Mouse (Mus musculus): ENCODE data around the gene Il10ra.

Il10ra gene

GRCm38 (mm10) chr9:45267099-45267498 is 1.9 kb downstream of the Il10ra start:
- in situ Hi-C loops (cut with MboI; ENCODE audit: unreplicated experiment in 2 of 2): loop anchor here (5.0 kb wide), 2 partner anchors 35 to 45 kb away; no protein-coding TSS in a partner anchor

- in situ Hi-C loops (cut with MboI; ENCODE audit: unreplicated experiment in 2 of 2): no loop called here
Observed at GRCm38 (mm10) chr9:45261872-45262271, 7.1 kb downstream of the Il10ra start.

GRCm38 (mm10) chr9:45261466-45261865 is 7.5 kb downstream of the Il10ra start:
- in situ Hi-C loops (cut with MboI; ENCODE audit: unreplicated experiment in 2 of 2): no loop called here

- in situ Hi-C loops (cut with MboI; ENCODE audit: unreplicated experiment in 2 of 2): no loop called here
Observed at GRCm38 (mm10) chr9:45259065-45259464, 9.9 kb downstream of the Il10ra start.

- in situ Hi-C loops (cut with MboI; ENCODE audit: unreplicated experiment in 2 of 2): no loop called here
Observed at GRCm38 (mm10) chr9:45255967-45256366, 13.0 kb downstream of the Il10ra start.

DNA sequence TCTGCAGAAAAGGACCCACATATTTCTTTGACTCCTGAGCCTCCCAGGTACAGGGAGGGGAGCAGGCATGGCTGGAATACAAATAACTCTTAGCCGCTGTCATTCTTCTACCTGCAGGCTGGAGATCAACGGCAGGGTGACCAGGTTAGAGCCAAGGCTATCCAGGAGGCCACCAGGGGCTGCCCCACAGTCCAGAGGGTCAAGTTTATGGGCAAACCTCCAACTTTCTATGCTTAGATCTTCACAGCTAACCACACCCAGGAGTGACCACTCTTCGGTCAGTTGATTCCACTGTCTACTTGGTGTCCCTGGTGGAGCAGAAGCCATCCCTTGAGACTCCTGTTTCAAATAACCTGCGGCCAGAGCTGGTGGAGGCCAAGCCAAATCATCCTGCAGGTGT is 13.5 kb downstream of the Il10ra start:
- in situ Hi-C loops (cut with MboI; ENCODE audit: unreplicated experiment in 2 of 2): no loop called here

- in situ Hi-C loops (cut with MboI; ENCODE audit: unreplicated experiment in 2 of 2): no loop called here
Observed at GRCm38 (mm10) chr9:45254605-45255004, 14.3 kb downstream of the Il10ra start.

GRCm38 (mm10) chr9:45254021-45254420 is 14.9 kb downstream of the Il10ra start:
- in situ Hi-C loops (cut with MboI; ENCODE audit: unreplicated experiment in 2 of 2): no loop called here

DNA sequence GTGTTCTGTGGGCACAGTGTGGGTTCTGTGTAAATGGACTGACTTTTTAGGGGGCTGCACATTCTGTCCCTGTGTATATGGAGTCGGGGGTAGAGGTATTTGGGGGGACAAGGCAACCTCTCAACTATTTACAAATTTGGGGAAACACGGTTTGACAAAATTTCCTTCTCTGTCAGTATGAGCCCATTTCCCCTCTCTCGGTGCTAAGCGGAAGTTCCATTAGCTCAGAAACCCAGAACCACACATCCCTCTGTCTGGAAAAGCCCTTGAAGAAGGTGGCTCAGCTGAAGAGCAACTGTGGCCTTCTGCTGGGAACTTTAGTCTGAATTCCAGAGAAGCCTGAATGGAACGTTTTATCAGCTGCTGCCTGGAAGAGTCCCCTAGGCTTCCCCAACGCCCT is 16.6 kb downstream of the Il10ra start:
- in situ Hi-C loops (cut with MboI; ENCODE audit: unreplicated experiment in 2 of 2): no loop called here

GRCm38 (mm10) chr9:45251990-45252389 is 17.0 kb downstream of the Il10ra start:
- in situ Hi-C loops (cut with MboI; ENCODE audit: unreplicated experiment in 2 of 2): no loop called here

- in situ Hi-C loops (cut with MboI; ENCODE audit: unreplicated experiment in 2 of 2): no loop called here
Observed at GRCm38 (mm10) chr9:45251281-45251680, 17.7 kb downstream of the Il10ra start.

GRCm38 (mm10) chr9:45250306-45250705 is 18.6 kb downstream of the Il10ra start:
- in situ Hi-C loops (cut with MboI; ENCODE audit: unreplicated experiment in 2 of 2): no loop called here

GRCm38 (mm10) chr9:45247536-45247935 is 21.4 kb downstream of the Il10ra start:
- in situ Hi-C loops (cut with MboI; ENCODE audit: unreplicated experiment in 2 of 2): no loop called here

DNA sequence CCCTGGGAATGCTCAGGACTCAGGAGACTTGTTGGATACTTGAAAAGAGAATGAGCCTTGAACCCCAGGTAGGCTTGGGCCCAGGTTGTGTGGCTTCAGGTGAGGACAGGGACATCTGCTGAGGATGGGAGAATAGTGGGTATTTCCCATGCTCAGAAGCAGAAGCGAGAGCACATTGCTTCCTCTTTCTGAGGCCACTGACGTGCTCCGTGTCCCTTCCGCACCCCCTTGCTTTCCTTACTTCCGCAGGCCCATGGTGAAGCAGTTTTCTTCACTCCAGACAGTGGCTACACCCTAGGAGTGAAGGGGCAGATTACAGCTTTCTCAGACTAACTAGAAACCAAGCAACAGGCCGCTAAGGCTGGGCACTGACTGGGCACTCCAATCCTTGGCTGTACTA is 22.9 kb downstream of the Il10ra start:
- in situ Hi-C loops (cut with MboI; ENCODE audit: unreplicated experiment in 2 of 2): no loop called here

DNA sequence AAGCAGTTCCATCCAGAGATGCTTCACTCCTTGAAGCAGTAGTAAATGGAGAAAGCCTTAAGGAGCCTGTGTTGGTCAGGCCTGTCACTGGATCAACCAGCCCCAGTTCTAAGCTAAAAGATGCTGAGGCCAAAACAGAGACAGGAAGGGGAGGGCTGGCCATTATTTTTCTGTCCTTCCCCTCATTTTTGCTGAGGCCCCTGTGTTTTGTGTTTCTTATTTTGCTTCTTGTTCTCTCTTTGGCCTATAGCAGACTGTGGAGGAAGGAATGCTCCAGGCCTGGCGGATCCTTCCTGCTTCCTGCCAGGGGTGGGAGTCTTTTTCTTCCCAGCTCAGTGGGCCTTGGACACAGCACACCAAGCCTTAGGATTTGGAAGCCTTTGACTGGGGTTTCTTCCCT is 23.5 kb downstream of the Il10ra start:
- in situ Hi-C loops (cut with MboI; ENCODE audit: unreplicated experiment in 2 of 2): no loop called here

DNA sequence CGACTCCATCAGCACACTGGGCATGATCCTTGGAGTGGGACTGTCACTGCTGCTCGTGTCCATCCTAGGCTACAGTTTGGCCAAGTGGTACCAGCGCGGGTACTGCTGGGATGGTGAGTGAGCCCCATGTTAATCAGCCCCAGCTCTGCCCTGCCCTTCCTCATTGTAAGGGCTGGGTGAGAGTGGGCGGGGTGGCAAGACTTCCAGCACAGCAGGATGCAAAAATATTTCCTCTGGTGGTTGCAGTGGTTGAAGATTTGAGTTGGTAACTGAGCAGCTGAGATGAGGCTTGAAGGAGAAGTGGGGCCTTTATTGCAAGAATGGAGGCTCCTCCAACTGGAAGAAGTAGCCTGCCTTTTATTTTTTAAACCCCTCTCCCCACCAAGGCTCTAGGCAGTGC is 27.6 kb downstream of the Il10ra start:
- in situ Hi-C loops (cut with MboI; ENCODE audit: unreplicated experiment in 2 of 2): no loop called here

DNA sequence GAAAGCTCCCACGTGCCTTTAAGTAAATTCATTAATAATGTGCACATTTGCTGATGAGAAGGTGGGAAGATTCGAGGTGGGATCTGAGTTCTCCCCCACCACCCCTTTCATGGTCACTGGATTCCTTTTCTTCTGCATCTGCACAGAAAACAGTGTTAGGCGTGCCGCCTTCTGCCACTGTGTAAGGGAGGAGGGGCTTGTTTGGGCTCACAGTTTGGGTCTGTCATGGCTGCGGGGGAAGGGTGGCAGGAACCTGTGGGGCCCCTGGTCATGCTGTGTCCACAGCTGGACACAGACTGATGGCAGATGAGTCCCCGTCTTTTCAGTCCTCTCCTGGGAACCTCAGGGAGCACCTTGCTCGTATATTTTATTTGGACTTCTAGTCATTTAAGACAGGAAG is 32.2 kb downstream of the Il10ra start:
- in situ Hi-C loops (cut with MboI; ENCODE audit: unreplicated experiment in 2 of 2): no loop called here

DNA sequence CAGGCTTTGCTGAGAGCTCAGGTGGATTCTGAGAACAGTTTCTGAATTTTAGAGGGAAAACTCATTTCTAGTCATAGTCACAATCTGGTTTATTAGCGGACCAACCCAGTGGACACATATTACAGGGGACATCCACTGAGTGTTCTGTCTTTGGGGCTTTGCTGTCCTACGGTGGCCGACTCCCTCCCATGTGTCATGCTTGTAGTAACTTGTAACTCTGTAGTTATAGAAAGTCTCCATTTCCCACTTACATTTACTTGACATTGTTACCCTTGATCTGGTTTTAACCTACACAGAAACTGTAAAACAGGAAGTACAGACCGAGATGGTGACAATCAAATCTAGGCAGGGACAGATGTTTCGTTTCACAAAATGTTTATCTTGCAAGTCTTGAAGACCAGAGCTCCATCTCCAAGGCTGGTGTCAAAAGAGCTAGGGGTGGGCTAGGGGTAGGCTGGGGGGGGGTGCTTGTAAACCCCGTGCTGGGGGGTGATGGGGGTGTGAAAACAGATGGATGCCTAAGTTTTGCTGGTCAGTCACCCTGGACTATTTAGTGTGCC is 33.2 kb downstream of the Il10ra start:
- in situ Hi-C loops (cut with MboI; ENCODE audit: unreplicated experiment in 2 of 2): no loop called here

DNA sequence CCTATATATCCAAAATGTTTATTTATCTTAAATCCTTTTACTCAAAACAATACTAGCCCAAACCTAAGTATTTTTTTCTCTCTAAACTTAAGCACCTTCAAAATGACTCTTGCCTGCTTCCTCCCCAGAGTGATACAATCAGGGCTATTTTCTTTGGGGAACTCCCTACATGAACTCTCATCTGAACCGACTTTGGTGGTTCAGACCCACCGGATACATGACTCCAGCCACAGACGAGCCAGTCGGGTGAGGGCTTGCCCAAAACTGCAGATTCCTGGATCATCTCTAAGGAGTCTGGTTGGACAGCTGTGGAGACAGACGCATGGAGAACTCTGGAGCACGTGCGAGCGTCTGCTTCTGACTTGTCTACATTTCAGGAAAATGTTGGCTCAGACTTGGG is 39.6 kb downstream of the Il10ra start:
- in situ Hi-C loops (cut with MboI; ENCODE audit: unreplicated experiment in 2 of 2): no loop called here

GRCm38 (mm10) chr9:45221567-45221966 is 47.4 kb downstream of the Il10ra start:
- in situ Hi-C loops (cut with MboI; ENCODE audit: unreplicated experiment in 2 of 2): loop anchor here (5.0 to 25.0 kb wide), 6 partner anchors 46 to 541 kb away; partner anchors contain the start of gene Il10ra (in 1 of the 2)

GRCm38 (mm10) chr9:45219644-45220043 is 49.3 kb downstream of the Il10ra start:
- in situ Hi-C loops (cut with MboI; ENCODE audit: unreplicated experiment in 2 of 2): loop anchor here (5.0 to 25.0 kb wide), 6 partner anchors 48 to 543 kb away; partner anchors contain the start of gene Il10ra (in 1 of the 2)

- in situ Hi-C loops (cut with MboI; ENCODE audit: unreplicated experiment in 2 of 2): loop anchor here in 1 of 2 experiments (25.0 kb wide), 1 partner anchor 547 kb away; no protein-coding TSS in a partner anchor
Observed at GRCm38 (mm10) chr9:45215526-45216179, 53.3 kb downstream of the Il10ra start.

Measured in v-Abl transformed pro-B cells (cell line).